ENCODE assay signal across 8 mouse cellular contexts in genomic region chr19:45749243-45750043, GRCm38 (mm10). TPM values are rescaled to one million over a fixed set of nuclear protein-coding genes. Genes with fewer than 3 reads are reported as not detected.
DNase-seq lines count a peak whose midpoint lies in the region; ATAC-seq and TF ChIP-seq lines count a peak whose summit lies in the region.

Gene Npm3 (minus strand): TSS chr19:45749591.

- peaks cover 3% of the 10 kb centered on the region for H3K36me3 ChIP-seq in embryonic facial prominence, embryonic 11.5 days (replicated peaks; ENCODE audit: control insufficient read depth, insufficient read depth, low read depth, low read length)
- peaks cover 35% of the 10 kb centered on the region for H3K36me3 ChIP-seq in limb, embryonic 12.5 days
- H3K36me3 ChIP-seq in midbrain, embryonic 15.5 days (replicated peaks) = peaks cover 25% of the 10 kb centered on the region
- peaks cover 18% of the 10 kb centered on the region for H3K36me3 ChIP-seq in spleen, adult 2 months (ENCODE audit: control insufficient read depth, insufficient read depth, low read length)

- WGBS in embryonic facial prominence, embryonic 11.5 days = under 1% methylated on average over 54 of the region's 60 CpGs
- under 1% methylated on average over 52 of the region's 60 CpGs for WGBS in limb, embryonic 12.5 days
- WGBS in midbrain, embryonic 15.5 days = under 1% methylated on average over 46 of the region's 60 CpGs
- under 1% methylated on average over 58 of the region's 60 CpGs for WGBS in spleen, adult 2 months

- peak within 1 kb of the TSS; percentile 91 for H3K4me3 ChIP-seq in embryonic facial prominence, embryonic 11.5 days (ENCODE audit: low read depth, low read length)
- H3K4me3 ChIP-seq in limb, embryonic 12.5 days (replicated peaks) = peak within 1 kb of the TSS; percentile 93
- H3K4me3 ChIP-seq in midbrain, embryonic 15.5 days = peak within 1 kb of the TSS; percentile 79
- H3K4me3 ChIP-seq in spleen, adult 2 months (ENCODE audit: extremely low read depth, insufficient read depth, insufficient read length) = peak within 1 kb of the TSS; percentile 87

- TF ChIP-seq CTCF in spleen, adult 2 months (IDR thresholded peaks at IDR 0.05; ENCODE audit: extremely low read depth, insufficient read depth, insufficient read length, insufficient replicate concordance) = no peak

- H3K27ac ChIP-seq in embryonic facial prominence, embryonic 11.5 days (replicated peaks; ENCODE audit: low read depth, low read length) = no peak within 1 kb of the TSS
- H3K27ac ChIP-seq in limb, embryonic 12.5 days = peak within 1 kb of the TSS; percentile 50; the same call in 1 of the 2 replicates
- H3K27ac ChIP-seq in midbrain, embryonic 15.5 days = peak within 1 kb of the TSS; percentile 48; the same call in 1 of the 2 replicates
- peak within 1 kb of the TSS; percentile 53 for H3K27ac ChIP-seq in spleen, adult 2 months (ENCODE audit: insufficient read depth, low read length)

- peak within 1 kb of the TSS; percentile 91 for H3K4me2 ChIP-seq in embryonic facial prominence, embryonic 11.5 days (ENCODE audit: low read depth, low read length)
- peak within 1 kb of the TSS; percentile 93 for H3K4me2 ChIP-seq in limb, embryonic 12.5 days
- peak within 1 kb of the TSS; percentile 96 for H3K4me2 ChIP-seq in midbrain, embryonic 15.5 days

- H3K27me3 ChIP-seq in embryonic facial prominence, embryonic 11.5 days (ENCODE audit: control insufficient read depth, insufficient read depth, low read length) = peaks cover 16% of the 10 kb centered on the region
- peaks cover 28% of the 10 kb centered on the region for H3K27me3 ChIP-seq in limb, embryonic 12.5 days
- H3K27me3 ChIP-seq in midbrain, embryonic 15.5 days (replicated peaks) = peaks cover 35% of the 10 kb centered on the region
- H3K27me3 ChIP-seq in spleen, adult 2 months (ENCODE audit: control insufficient read depth, insufficient read depth, low read length) = 0 out of 2 replicates have a peak, but pooled peaks cover 2% of the 10 kb centered on the region

- ATAC-seq in embryonic facial prominence, embryonic 11.5 days (replicated peaks; ENCODE audit: insufficient number of reproducible peaks, low FRiP score, low TSS enrichment, low read depth) = peak; percentile 60
- peak; percentile 73 for ATAC-seq in limb, embryonic 12.5 days (ENCODE audit: insufficient number of reproducible peaks, insufficient read depth, low FRiP score, low TSS enrichment, low read depth)
- peak; percentile 88 for ATAC-seq in midbrain, embryonic 15.5 days (replicated peaks)

- DNase-seq in urinary bladder, adult 18-20 months (ENCODE audit: low spot score in 2 of 2) = peak; percentile 73 to 86
- DNase-seq in urinary bladder, postnatal 10 days (ENCODE audit: low spot score) = no peak
- DNase-seq in embryonic facial prominence, embryonic 11.5 days (ENCODE audit: low spot score) = peak; percentile 93
- peak; percentile 98 for DNase-seq in heart, adult 11 months
- peak; percentile 88 for DNase-seq in kidney, adult 18-20 months
- DNase-seq in spleen, adult 2 months (ENCODE audit: low read depth in 1 of 2, low spot score in 2 of 2) = peak; percentile 69 to 81

- peaks cover 5% of the 10 kb centered on the region; the same call in 1 of the 2 replicates for H3K4me1 ChIP-seq in embryonic facial prominence, embryonic 11.5 days (ENCODE audit: control insufficient read depth, insufficient read depth, low read length)
- peaks cover 34% of the 10 kb centered on the region for H3K4me1 ChIP-seq in limb, embryonic 12.5 days (replicated peaks)
- peaks cover 24% of the 10 kb centered on the region for H3K4me1 ChIP-seq in midbrain, embryonic 15.5 days
- peaks cover 11% of the 10 kb centered on the region; the same call in 1 of the 2 replicates for H3K4me1 ChIP-seq in spleen, adult 2 months (ENCODE audit: control insufficient read depth, insufficient read depth, insufficient read length)

- H3K9ac ChIP-seq in embryonic facial prominence, embryonic 11.5 days (replicated peaks; ENCODE audit: low read length) = peak within 1 kb of the TSS; percentile 82
- H3K9ac ChIP-seq in limb, embryonic 12.5 days (replicated peaks) = peak within 1 kb of the TSS; percentile 87
- H3K9ac ChIP-seq in midbrain, embryonic 15.5 days = peak within 1 kb of the TSS; percentile 69

- no peak for TF ChIP-seq POLR2A in spleen, adult 2 months (IDR thresholded peaks at IDR 0.05; ENCODE audit: low read depth, low read length)

- no peaks in the 10 kb centered on the region for H3K9me3 ChIP-seq in embryonic facial prominence, embryonic 11.5 days (replicated peaks; ENCODE audit: control insufficient read depth, low read length)
- no peaks in the 10 kb centered on the region for H3K9me3 ChIP-seq in limb, embryonic 12.5 days
- no peaks in the 10 kb centered on the region for H3K9me3 ChIP-seq in midbrain, embryonic 15.5 days

RNA-seq across cellular contexts. Expression of gene Npm3, which starts in this region (rescaled TPM):
- 15.2 and 17.2 TPM in 2 replicates for polyA plus RNA-seq in embryonic facial prominence, embryonic 11.5 days (2014; fragmentation: Nextera tagmentation; extraction: Ambion mirVana)
- polyA plus RNA-seq in limb, embryonic 12.5 days (2016; fragmentation: Nextera tagmentation; extraction: Ambion mirVana) = 12.2 and 12.8 TPM in 2 replicates
- polyA plus RNA-seq in midbrain, embryonic 15.5 days (2015; fragmentation: Nextera tagmentation; extraction: Ambion mirVana) = 6.3 and 6.9 TPM in 2 replicates
- polyA plus RNA-seq in spleen, adult 2 months (2012; rRNA removed) = 68.2 and 85.3 TPM in 2 replicates
